Mouse (Mus musculus) kidney, embryonic 16.5 days (tissue): ENCODE results near the gene Nelfe. TPM values are rescaled to one million over a fixed set of nuclear protein-coding genes. Genes with fewer than 3 reads are reported as not detected.

Experiments
- ATAC-seq: fragments of 200-750 bp; cut with Nextera tagmentation; 2 replicates; pipeline ENCODE4 v1.8.0; 2017; ENCODE audit warnings: moderate TSS enrichment; ENCODE audit not compliant: low FRiP score, low TSS enrichment
- H3K27ac ChIP-seq: fragments of 300-500 bp; sonication (generic); 2 replicates; pipeline ENCODE4 v1.5.1; 2014; ENCODE audit warnings: low read length
- H3K27me3 ChIP-seq: fragments of 300-500 bp; sonication (generic); 2 replicates; pipeline ENCODE4 v1.6.1; 2014; ENCODE audit warnings: low read length, control low read depth, mixed read lengths; ENCODE audit not compliant: insufficient read depth
- H3K36me3 ChIP-seq: fragments of 300-500 bp; sonication (generic); 2 replicates; pipeline ENCODE4 v1.6.1; 2014; ENCODE audit warnings: low read length, control low read depth, mixed read lengths; ENCODE audit not compliant: insufficient read depth
- H3K4me1 ChIP-seq: fragments of 300-500 bp; sonication (generic); 2 replicates; pipeline ENCODE4 v1.6.1; 2014; ENCODE audit warnings: low read length, control low read depth, mixed read lengths; ENCODE audit not compliant: insufficient read depth
- H3K4me2 ChIP-seq: fragments of 300-500 bp; sonication (generic); replicated peaks from 2 replicates; pipeline ENCODE4 v1.6.1; 2014; ENCODE audit warnings: low read depth, low read length
- H3K4me3 ChIP-seq: fragments of 300-500 bp; sonication (generic); 2 replicates; pipeline ENCODE4 v1.5.1; 2014; ENCODE audit warnings: mild to moderate bottlenecking, low read length
- H3K9ac ChIP-seq: fragments of 300-500 bp; sonication (generic); replicated peaks from 2 replicates; pipeline ENCODE4 v1.6.1; 2014; ENCODE audit warnings: low read length
- H3K9me3 ChIP-seq: fragments of 300-500 bp; sonication (generic); 2 replicates; pipeline ENCODE4 v1.6.1; 2016; ENCODE audit warnings: low read length, control low read depth
- WGBS: fragments of 180-500 bp; shearing (Covaris S2); extraction: QIAGEN DNeasy Blood & Tissue Kit; methylation state at CpG from one replicate; pipeline ENCODE4 v1.1.7; 2014; 5-methylcytosine and 5-hydroxymethylcytosine counted together
- polyA plus RNA-seq: library from polyadenylated mRNA; unstranded; fragments of >200 nt; fragmentation: Nextera tagmentation; extraction: Ambion mirVana; gene quantifications from 2 replicates; pipeline ENCODE4 v1.2.1, GENCODE M21; 2015

Gene Nelfe
- polyA plus RNA-seq, 1 experiment from 2014 or later, result 121 TPM

DNA sequence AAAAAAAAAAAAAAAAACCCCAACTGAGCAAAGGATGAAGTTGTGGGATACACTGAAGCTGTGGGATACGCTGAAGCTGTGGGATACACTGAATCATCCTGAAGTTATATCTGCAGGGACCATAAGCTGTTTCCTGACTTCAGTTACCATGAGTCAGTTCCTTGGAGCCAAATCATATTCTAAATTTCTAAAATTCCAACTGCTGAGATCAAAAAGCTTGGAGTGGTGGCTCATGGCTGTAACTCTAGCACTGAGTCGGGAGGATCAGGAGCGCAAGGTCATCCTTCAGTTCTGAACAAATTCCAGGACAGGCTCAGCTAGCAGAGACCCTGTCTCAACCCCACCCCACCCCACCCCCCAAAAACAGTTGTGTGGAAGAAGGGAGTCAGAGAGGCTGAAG is 35.4 kb downstream of the Nelfe start:
- no peak for ATAC-seq
- no peak overlapping the region for H3K4me2 ChIP-seq
- no peaks in the 10 kb centered on the region for H3K36me3 ChIP-seq
- no peaks in the 10 kb centered on the region for H3K9me3 ChIP-seq
- no peak overlapping the region for H3K4me3 ChIP-seq
- H3K27ac ChIP-seq, result no peak overlapping the region
- H3K9ac ChIP-seq, result no peak overlapping the region
- H3K27me3 ChIP-seq, result no peaks in the 10 kb centered on the region
- peaks cover 6% of the 10 kb centered on the region for H3K4me1 ChIP-seq
- WGBS, result 74% methylated on average over 3 of the region's 3 CpGs

DNA sequence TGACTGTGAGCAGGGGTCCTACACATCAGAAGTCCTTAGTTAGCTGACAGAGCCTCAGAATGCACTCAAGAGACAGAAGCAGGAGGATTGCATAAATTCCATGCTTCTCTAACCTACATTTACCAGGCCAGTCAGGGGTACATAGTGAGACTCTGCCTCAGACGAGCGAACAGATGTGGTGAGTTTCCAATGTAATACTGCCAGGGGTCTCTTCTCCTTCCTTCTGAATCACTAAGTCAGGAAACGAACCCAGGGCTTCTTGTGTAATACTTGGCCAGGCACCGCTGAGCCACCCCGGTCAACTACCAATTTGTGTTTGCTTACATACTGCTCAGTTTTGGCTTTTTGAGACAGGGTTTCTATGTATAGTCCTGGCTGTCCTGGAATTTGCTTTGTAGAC is 37.8 kb downstream of the Nelfe start:
- no peak overlapping the region for H3K4me2 ChIP-seq
- H3K27ac ChIP-seq, result no peak overlapping the region
- H3K4me3 ChIP-seq, result no peak overlapping the region
- no peaks in the 10 kb centered on the region for H3K4me1 ChIP-seq
- H3K36me3 ChIP-seq, result no peaks in the 10 kb centered on the region
- no peak overlapping the region for H3K9ac ChIP-seq
- H3K9me3 ChIP-seq, result no peaks in the 10 kb centered on the region
- no peak for ATAC-seq
- WGBS, result 83% methylated on average over 5 of the region's 5 CpGs
- no peaks in the 10 kb centered on the region for H3K27me3 ChIP-seq

DNA sequence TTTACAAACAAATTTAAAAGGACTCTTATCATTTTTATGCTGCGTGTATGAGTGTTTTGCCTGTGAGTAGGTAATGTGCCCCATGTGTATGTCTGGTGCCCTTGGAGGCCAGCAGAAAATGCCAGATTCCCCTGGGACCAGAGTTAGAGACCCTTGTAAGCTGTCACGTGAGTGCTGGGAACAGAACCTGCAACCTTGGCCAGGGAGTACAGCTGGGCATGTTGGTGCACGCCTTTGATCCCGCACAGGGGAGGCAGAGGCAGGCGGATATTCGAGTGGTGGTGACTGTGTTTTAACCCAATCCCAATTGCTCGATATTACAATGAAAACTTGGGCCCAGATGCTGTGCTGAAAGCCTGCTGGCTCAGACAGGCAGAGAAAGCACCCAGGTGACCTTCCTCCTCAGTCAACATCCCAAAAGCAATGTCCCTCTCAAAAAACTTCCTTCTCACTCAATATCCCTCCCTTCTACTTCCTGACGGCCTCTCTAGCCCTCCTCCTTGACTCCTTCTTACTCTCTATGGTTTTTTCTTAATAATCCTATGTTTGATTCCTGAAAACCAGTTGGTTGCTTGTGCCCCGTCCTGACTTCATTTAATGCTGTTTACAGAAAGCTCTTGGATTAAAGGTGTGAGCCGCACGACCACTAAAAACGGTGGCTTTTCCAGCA is 40.0 kb downstream of the Nelfe start:
- H3K27me3 ChIP-seq, result no peaks in the 10 kb centered on the region
- H3K4me2 ChIP-seq, result no peak overlapping the region
- H3K4me3 ChIP-seq, result no peak overlapping the region
- no peaks in the 10 kb centered on the region for H3K36me3 ChIP-seq
- no peak overlapping the region for H3K9ac ChIP-seq
- no peak for ATAC-seq
- WGBS, result 80% methylated on average over 12 of the region's 12 CpGs
- H3K9me3 ChIP-seq, result no peaks in the 10 kb centered on the region
- H3K27ac ChIP-seq, result no peak overlapping the region
- H3K4me1 ChIP-seq, result peaks cover 7% of the 10 kb centered on the region

DNA sequence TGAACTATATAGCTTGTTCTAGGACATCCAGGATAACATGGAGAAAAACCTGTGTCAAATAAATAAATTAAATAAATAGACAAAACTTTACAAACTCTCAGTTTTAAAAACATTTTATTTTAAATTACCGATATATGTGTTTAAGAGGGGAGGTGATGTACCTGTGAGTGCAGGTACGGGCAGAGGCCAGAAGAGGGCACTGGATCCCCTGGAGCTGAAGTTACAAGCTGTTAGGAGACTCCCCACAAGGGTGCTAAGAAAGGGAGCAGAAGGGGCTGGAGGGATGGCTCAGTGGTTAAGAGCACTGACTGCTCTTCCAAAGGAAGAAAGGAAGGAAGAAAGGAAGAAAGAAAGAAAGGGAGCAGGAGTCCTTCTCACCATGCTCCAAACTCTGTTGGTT is 41.2 kb downstream of the Nelfe start:
- H3K36me3 ChIP-seq, result peaks cover 6% of the 10 kb centered on the region
- no peak overlapping the region for H3K27ac ChIP-seq
- peaks cover 19% of the 10 kb centered on the region for H3K4me1 ChIP-seq
- no peak overlapping the region for H3K4me3 ChIP-seq
- 94% methylated on average over 2 of the region's 2 CpGs for WGBS
- H3K27me3 ChIP-seq, result no peaks in the 10 kb centered on the region
- no peak overlapping the region for H3K9ac ChIP-seq
- no peak overlapping the region for H3K4me2 ChIP-seq
- H3K9me3 ChIP-seq, result no peaks in the 10 kb centered on the region
- no peak for ATAC-seq

DNA sequence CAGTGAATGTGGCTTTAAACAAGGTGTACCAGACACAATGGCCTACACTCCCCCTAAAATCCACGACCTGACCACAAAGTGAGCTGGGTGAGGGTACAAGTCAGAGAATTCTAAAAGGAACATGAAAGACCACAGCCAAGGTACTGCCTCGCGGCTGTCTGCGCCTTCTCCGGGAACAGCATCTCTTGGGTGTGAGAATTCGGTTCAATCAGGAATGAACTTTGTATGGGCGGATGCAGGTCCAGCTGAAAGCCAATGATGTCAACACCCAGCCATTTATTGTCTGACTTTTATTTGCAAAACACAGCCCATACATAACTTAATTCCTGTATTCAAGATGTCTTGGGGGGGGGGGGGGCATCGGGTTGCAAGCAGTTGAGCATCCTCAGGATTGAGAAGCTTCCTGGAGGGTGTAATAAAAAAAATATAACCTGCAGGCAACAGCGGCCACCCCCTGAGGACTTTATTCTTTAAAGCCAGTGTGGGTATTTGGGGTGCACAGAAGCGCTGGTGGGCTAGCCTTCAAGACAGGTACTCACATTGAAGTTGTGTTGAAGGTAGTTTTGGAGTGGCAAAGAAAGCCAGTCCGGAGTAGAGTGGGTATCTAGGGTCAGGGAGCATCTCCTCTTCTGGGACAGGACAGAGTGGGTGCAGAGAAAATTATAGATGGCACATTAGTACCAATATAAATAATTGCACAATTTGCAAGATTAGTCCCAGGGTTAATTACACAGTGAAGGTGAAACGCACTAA is 43.1 kb downstream of the Nelfe start:
- WGBS, result 77% methylated on average over 12 of the region's 12 CpGs
- peak overlapping the region; percentile 86 for H3K27ac ChIP-seq
- peaks cover 9% of the 10 kb centered on the region for H3K36me3 ChIP-seq
- no peaks in the 10 kb centered on the region for H3K27me3 ChIP-seq
- H3K4me2 ChIP-seq, result peak overlapping the region; percentile 92
- peak overlapping the region; percentile 66; the same call in 1 of the 2 replicates for H3K9ac ChIP-seq
- no peaks in the 10 kb centered on the region for H3K9me3 ChIP-seq
- peaks cover 33% of the 10 kb centered on the region for H3K4me1 ChIP-seq
- no peak overlapping the region for H3K4me3 ChIP-seq
- ATAC-seq, result no peak

DNA sequence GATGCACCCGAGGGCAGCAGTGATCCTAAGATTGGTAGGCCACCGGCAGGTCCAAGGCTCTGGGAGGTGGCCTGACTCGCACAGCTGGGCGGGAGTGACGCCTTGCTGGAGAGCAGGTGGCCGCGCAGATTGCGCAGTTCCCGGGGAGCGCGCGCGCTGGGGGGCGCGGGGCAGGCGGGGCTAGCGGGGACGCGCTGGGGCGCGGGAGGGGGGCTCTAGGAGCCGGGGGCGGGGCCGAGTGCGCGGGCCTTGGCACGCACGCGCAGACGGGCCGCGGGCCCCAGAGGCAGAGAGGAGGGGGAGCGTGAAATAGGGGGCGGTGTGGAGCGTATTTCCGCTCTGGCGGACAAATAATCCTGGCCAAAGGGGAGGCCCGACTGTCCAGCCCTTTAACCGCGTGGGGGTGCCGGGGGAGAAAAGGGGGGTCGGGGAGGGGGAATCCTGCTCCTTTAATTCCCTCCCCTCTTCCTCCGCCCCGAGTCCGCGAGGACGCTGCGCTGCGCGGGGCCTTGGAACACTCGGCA is 43.9 kb downstream of the Nelfe start:
- Histone ChIP-seq H3K4me1 (peaks cover 33% of the 10 kb centered on the region), H3K27ac (peak overlapping the region; percentile 92), H3K4me2 (peak overlapping the region; percentile 92), H3K36me3 (peaks cover 9% of the 10 kb centered on the region), H3K9me3 (no peaks in the 10 kb centered on the region), H3K27me3 (no peaks in the 10 kb centered on the region), H3K9ac (peak overlapping the region; percentile 86), H3K4me3 (peak overlapping the region; percentile 72)
- under 1% methylated on average over 38 of the region's 51 CpGs for WGBS
- ATAC-seq, result peak; percentile 92

DNA sequence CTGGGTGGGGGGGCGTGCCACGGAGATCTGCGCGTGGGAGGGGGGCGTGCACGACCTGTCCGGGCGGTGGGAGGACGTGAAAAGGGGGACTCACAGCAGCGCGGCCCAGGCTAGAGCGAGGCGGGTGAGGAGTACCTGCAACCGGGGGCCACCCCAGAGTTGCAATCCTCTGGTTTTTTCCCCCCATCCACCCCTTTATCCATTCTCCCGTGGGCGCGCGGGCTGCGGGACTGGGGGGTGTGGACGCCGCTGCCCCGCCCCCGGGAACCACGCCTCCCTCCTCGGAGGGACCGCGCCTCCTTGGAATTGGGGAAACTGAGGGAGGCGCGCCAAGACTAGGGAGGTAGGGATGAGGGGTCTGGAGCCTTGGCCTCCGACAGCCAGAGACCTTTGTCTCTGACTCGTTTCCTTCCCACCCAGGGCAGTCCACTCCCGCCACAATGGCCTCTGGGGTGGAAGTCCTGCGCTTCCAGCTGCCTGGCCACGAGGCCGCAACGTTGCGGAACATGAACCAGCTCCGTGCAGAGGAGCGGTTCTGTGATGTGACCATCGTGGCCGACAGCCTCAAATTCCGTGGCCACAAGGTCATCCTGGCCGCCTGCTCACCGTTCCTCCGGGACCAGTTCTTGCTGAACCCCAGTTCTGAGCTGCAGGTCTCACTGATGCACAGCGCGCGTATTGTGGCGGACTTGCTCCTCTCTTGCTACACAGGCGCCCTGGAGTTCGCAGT is 44.8 kb downstream of the Nelfe start:
- peaks cover 9% of the 10 kb centered on the region for H3K36me3 ChIP-seq
- H3K27ac ChIP-seq, result peak overlapping the region; percentile 92
- H3K4me2 ChIP-seq, result peak overlapping the region; percentile 92
- no peaks in the 10 kb centered on the region for H3K9me3 ChIP-seq
- WGBS, result 7% methylated on average over 50 of the region's 51 CpGs
- H3K4me3 ChIP-seq, result peak overlapping the region; percentile 72
- H3K4me1 ChIP-seq, result peaks cover 35% of the 10 kb centered on the region
- peak; percentile 20; the same call in 1 of the 2 replicates for ATAC-seq
- no peaks in the 10 kb centered on the region for H3K27me3 ChIP-seq
- H3K9ac ChIP-seq, result peak overlapping the region; percentile 86

DNA sequence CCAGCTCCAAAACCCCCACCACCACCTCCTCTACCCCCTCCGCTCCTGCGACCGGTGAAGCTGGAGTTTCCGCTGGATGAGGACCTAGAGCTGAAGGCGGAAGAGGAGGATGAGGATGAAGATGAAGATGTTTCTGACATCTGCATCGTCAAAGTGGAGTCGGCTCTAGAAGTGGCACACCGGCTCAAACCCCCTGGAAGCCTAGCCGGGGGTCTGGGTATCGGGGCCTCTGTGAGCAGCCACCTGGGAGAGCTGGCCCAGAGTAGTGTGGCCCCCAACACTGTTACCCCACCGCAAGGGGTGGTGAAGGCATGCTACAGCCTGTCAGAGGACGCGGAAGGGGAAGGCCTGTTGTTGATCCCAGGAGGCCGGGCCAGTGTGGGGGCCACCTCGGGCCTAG is 45.5 kb downstream of the Nelfe start:
- peak overlapping the region; percentile 92; the same call in 1 of the 2 replicates for H3K27ac ChIP-seq
- WGBS, result 88% methylated on average over 15 of the region's 15 CpGs
- H3K4me2 ChIP-seq, result peak overlapping the region; percentile 92
- H3K4me3 ChIP-seq, result peak overlapping the region; percentile 72
- no peaks in the 10 kb centered on the region for H3K9me3 ChIP-seq
- peak overlapping the region; percentile 86 for H3K9ac ChIP-seq
- peaks cover 41% of the 10 kb centered on the region for H3K4me1 ChIP-seq
- no peak for ATAC-seq
- peaks cover 9% of the 10 kb centered on the region for H3K36me3 ChIP-seq
- H3K27me3 ChIP-seq, result no peaks in the 10 kb centered on the region

DNA sequence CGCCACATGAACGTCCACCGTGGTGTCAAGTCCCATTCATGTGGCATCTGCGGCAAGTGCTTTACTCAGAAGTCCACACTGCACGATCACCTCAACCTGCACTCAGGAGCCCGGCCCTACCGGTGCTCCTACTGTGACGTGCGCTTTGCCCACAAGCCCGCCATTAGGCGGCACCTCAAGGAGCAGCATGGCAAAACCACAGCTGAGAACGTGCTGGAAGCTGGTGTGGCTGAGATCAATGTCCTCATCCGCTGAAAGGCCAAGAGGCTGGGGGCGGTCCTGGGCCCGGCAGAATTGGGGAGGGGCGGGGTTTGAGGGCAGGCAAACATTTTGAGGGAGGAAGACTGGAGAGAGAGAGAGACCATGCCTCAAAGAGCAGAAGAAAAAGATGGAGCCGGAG is 46.2 kb downstream of the Nelfe start:
- ATAC-seq, result no peak
- H3K27ac ChIP-seq, result no peak overlapping the region
- peaks cover 13% of the 10 kb centered on the region for H3K36me3 ChIP-seq
- no peak overlapping the region for H3K4me2 ChIP-seq
- WGBS, result 86% methylated on average over 17 of the region's 17 CpGs
- no peak overlapping the region for H3K4me3 ChIP-seq
- H3K4me1 ChIP-seq, result peaks cover 41% of the 10 kb centered on the region
- no peaks in the 10 kb centered on the region for H3K27me3 ChIP-seq
- no peaks in the 10 kb centered on the region for H3K9me3 ChIP-seq
- no peak overlapping the region for H3K9ac ChIP-seq
